Mouse (Mus musculus) limb, embryonic 11.5 days (tissue): ENCODE data around the gene Plxdc1. TPM values are rescaled to one million over a fixed set of nuclear protein-coding genes. Genes with fewer than 3 reads are reported as not detected.

Experiments used
- ATAC-seq: fragments of 200-750 bp; cut with Nextera tagmentation; 2 replicates; pipeline ENCODE4 v1.8.0; 2017; ENCODE audit warnings: low read depth; ENCODE audit not compliant: insufficient number of reproducible peaks, low FRiP score, low TSS enrichment
- DNase-seq: peaks from one replicate; pipeline ENCODE4 v3.0.0-alpha.2; 2015; ENCODE audit warnings: low spot score
- H3K27ac ChIP-seq: fragments of 300-500 bp; sonication (generic); replicated peaks from 2 replicates; pipeline ENCODE4 v1.5.1; 2014; ENCODE audit warnings: low read depth, mild to moderate bottlenecking, low read length
- H3K27me3 ChIP-seq: fragments of 300-500 bp; sonication (generic); 2 replicates; pipeline ENCODE4 v1.6.1; 2014; ENCODE audit warnings: mild to moderate bottlenecking, low read length, mixed read lengths; ENCODE audit not compliant: control insufficient read depth, insufficient read depth
- H3K36me3 ChIP-seq: fragments of 300-500 bp; sonication (generic); 2 replicates; pipeline ENCODE4 v1.6.1; 2014; ENCODE audit warnings: mild to moderate bottlenecking, low read length, moderate library complexity, mixed read lengths; ENCODE audit not compliant: control insufficient read depth, insufficient read depth
- H3K4me1 ChIP-seq: fragments of 300-500 bp; sonication (generic); 2 replicates; pipeline ENCODE4 v1.6.1; 2014; ENCODE audit warnings: low read length, mixed read lengths; ENCODE audit not compliant: control insufficient read depth, insufficient read depth
- H3K4me2 ChIP-seq: fragments of 300-500 bp; sonication (generic); 2 replicates; pipeline ENCODE4 v1.6.1; 2014; ENCODE audit warnings: low read depth, mild to moderate bottlenecking, moderate library complexity; ENCODE audit not compliant: severe bottlenecking
- H3K4me3 ChIP-seq: fragments of 300-500 bp; sonication (generic); 2 replicates; pipeline ENCODE4 v1.5.1; 2014; ENCODE audit warnings: low read depth, low read length
- H3K9ac ChIP-seq: fragments of 300-500 bp; sonication (generic); 2 replicates; pipeline ENCODE4 v1.6.1; 2014; ENCODE audit warnings: mild to moderate bottlenecking, low read length
- H3K9me3 ChIP-seq: fragments of 300-500 bp; sonication (generic); 2 replicates; pipeline ENCODE4 v1.6.1; 2016; ENCODE audit warnings: low read length; ENCODE audit not compliant: control insufficient read depth
- WGBS: fragments of 180-500 bp; shearing (Covaris S2); extraction: QIAGEN DNeasy Blood & Tissue Kit; methylation state at CpG from one replicate; pipeline ENCODE4 v1.1.7; 2014; 5-methylcytosine and 5-hydroxymethylcytosine counted together
- polyA plus RNA-seq: library from polyadenylated mRNA; unstranded; fragments of >200 nt; fragmentation: Nextera tagmentation; extraction: Ambion mirVana; gene quantifications from 2 replicates; pipeline ENCODE4 v1.2.1, GENCODE M21; 2014

Plxdc1 gene
- polyA plus RNA-seq, 1 experiment from 2014 or later, result 0.15 TPM

- H3K4me2 ChIP-seq, result peak overlapping the region; percentile 68
- no peaks in the 10 kb centered on the region for H3K9me3 ChIP-seq
- DNase-seq (peak; percentile 93), ATAC-seq (peak; percentile 63; the same call in 1 of the 2 replicates)
- peaks cover 16% of the 10 kb centered on the region for H3K4me1 ChIP-seq
- WGBS, result under 1% methylated on average over 26 of the region's 26 CpGs
- H3K4me3 ChIP-seq, result peak overlapping the region; percentile 92
- peak overlapping the region; percentile 52; the same call in 1 of the 2 replicates for H3K27ac ChIP-seq
- H3K9ac ChIP-seq, result peak overlapping the region; percentile 71
- no peaks in the 10 kb centered on the region for H3K36me3 ChIP-seq
- peaks cover 27% of the 10 kb centered on the region for H3K27me3 ChIP-seq
These were observed 2.4 kb upstream of the Plxdc1 start for GRCm38 (mm10) chr11:97988530-97989096.

- ATAC-seq (peak; percentile 77), DNase-seq (peak; percentile 98)
- Histone ChIP-seq H3K27ac (peak overlapping the region; percentile 52; the same call in 1 of the 2 replicates), H3K27me3 (peaks cover 27% of the 10 kb centered on the region), H3K9ac (peak overlapping the region; percentile 71), H3K9me3 (no peaks in the 10 kb centered on the region), H3K4me1 (peaks cover 16% of the 10 kb centered on the region), H3K4me2 (peak overlapping the region; percentile 68), H3K36me3 (no peaks in the 10 kb centered on the region), H3K4me3 (peak overlapping the region; percentile 92)
- under 1% methylated on average over 42 of the region's 42 CpGs for WGBS
These were observed 1.6 kb upstream of the Plxdc1 start for GRCm38 (mm10) chr11:97987551-97988526.

GRCm38 (mm10) chr11:97986738-97987465 lies 658 bp upstream of the Plxdc1 start:
- Histone ChIP-seq H3K9me3 (no peaks in the 10 kb centered on the region), H3K4me3 (peak overlapping the region; percentile 92), H3K4me2 (peak overlapping the region; percentile 83), H3K9ac (no peak overlapping the region), H3K36me3 (no peaks in the 10 kb centered on the region), H3K27me3 (peaks cover 27% of the 10 kb centered on the region), H3K4me1 (peaks cover 16% of the 10 kb centered on the region), H3K27ac (no peak overlapping the region)
- ATAC-seq (no peak), DNase-seq (no peak)
- 36% methylated on average over 12 of the region's 17 CpGs for WGBS

GRCm38 (mm10) chr11:97983983-97984382 lies 2.3 kb downstream of the Plxdc1 start:
- Histone ChIP-seq H3K9ac (no peak overlapping the region), H3K27ac (no peak overlapping the region), H3K4me1 (peaks cover 19% of the 10 kb centered on the region), H3K36me3 (no peaks in the 10 kb centered on the region), H3K4me3 (no peak overlapping the region), H3K4me2 (no peak overlapping the region), H3K9me3 (no peaks in the 10 kb centered on the region), H3K27me3 (peaks cover 27% of the 10 kb centered on the region)
- DNase-seq (no peak), ATAC-seq (no peak)
- 74% methylated on average over 1 of the region's 1 CpGs for WGBS

GRCm38 (mm10) chr11:97983506-97983905 lies 2.7 kb downstream of the Plxdc1 start:
- WGBS, result 91% methylated on average over 3 of the region's 3 CpGs
- Histone ChIP-seq H3K4me1 (peaks cover 19% of the 10 kb centered on the region), H3K27me3 (peaks cover 27% of the 10 kb centered on the region), H3K9me3 (no peaks in the 10 kb centered on the region), H3K27ac (no peak overlapping the region), H3K9ac (no peak overlapping the region), H3K36me3 (no peaks in the 10 kb centered on the region), H3K4me2 (no peak overlapping the region), H3K4me3 (no peak overlapping the region)
- ATAC-seq (no peak), DNase-seq (no peak)

- WGBS, result 88% methylated on average over 9 of the region's 9 CpGs
- DNase-seq, result no peak
These were observed 3.5 kb downstream of the Plxdc1 start for GRCm38 (mm10) chr11:97982721-97983120.

GRCm38 (mm10) chr11:97980531-97980966 lies 5.7 kb downstream of the Plxdc1 start:
- Histone ChIP-seq H3K27me3 (peaks cover 11% of the 10 kb centered on the region), H3K36me3 (no peaks in the 10 kb centered on the region), H3K4me1 (peaks cover 14% of the 10 kb centered on the region), H3K9me3 (no peaks in the 10 kb centered on the region), H3K9ac (no peak overlapping the region), H3K4me3 (no peak overlapping the region), H3K4me2 (no peak overlapping the region), H3K27ac (peak overlapping the region; percentile 56; the same call in 1 of the 2 replicates)
- WGBS, result 10% methylated on average over 9 of the region's 9 CpGs
- peak; percentile 51 for DNase-seq
- no peak for ATAC-seq

More at GRCm38 (mm10) chr11:97982721-97983120, 3.5 kb downstream of the Plxdc1 start:
- no peak overlapping the region for H3K27ac ChIP-seq
- H3K27me3 ChIP-seq, result peaks cover 27% of the 10 kb centered on the region
- H3K4me3 ChIP-seq, result no peak overlapping the region
- H3K9ac ChIP-seq, result no peak overlapping the region
- no peak for ATAC-seq
- no peaks in the 10 kb centered on the region for H3K9me3 ChIP-seq
- no peak overlapping the region for H3K4me2 ChIP-seq
- no peaks in the 10 kb centered on the region for H3K36me3 ChIP-seq
- peaks cover 19% of the 10 kb centered on the region for H3K4me1 ChIP-seq
